Mouse (Mus musculus) heart, adult 2 months (tissue): Measurements from ENCODE around the gene Methig1.
"Not testable (repeated sequence)": the region's sequence is repeated elsewhere in the genome, so short reads cannot be mapped to it uniquely, and the experiment has no call there.

ENCODE experiments used
- CTCF ChIP-seq: fragments of 200-600 bp; IDR thresholded peaks from 2 replicates; pipeline ENCODE4 v1.8.1; 2022; ENCODE audit warnings: antibody characterized with exemption, mild to moderate bottlenecking, moderate library complexity
- EP300 ChIP-seq: fragments of 200-500 bp; IDR thresholded peaks from 2 replicates; pipeline ENCODE4 v1.6.1; 2011; ENCODE audit warnings: low read depth, low read length, control low read depth; ENCODE audit not compliant: insufficient read depth
- POLR2A ChIP-seq: fragments of 200-500 bp; IDR thresholded peaks from 2 replicates; pipeline ENCODE4 v1.6.1; 2011; ENCODE audit warnings: mild to moderate bottlenecking, low read depth, low read length, control low read depth; ENCODE audit not compliant: insufficient read depth

- not testable (repeated sequence) for TF ChIP-seq CTCF, POLR2A, EP300
Measured at GRCm38 (mm10) chr15:100328089-100328488, 24.9 kb upstream of the Methig1 start.
